Mouse (Mus musculus) E14TG2a.4 (cell line): ENCODE results near the gene Tectb.

Experiments
- CTCF ChIP-seq: conservative IDR thresholded peaks from 2 replicates; pipeline ENCODE4 v1.5.1; 2014; ENCODE audit warnings: low read length
- NANOG ChIP-seq: IDR thresholded peaks from 2 replicates; pipeline ENCODE4 v1.6.1; 2014; ENCODE audit warnings: borderline replicate concordance, low read length, mixed read lengths

- TF ChIP-seq CTCF (no peak), NANOG (no peak)
Measured at GRCm38 (mm10) chr19:55162271-55162670, 18.3 kb upstream of the Tectb start.
